Mouse (Mus musculus) liver, postnatal 0 days (tissue): ENCODE results near the gene Sox11. TPM values are rescaled to one million over a fixed set of nuclear protein-coding genes. Genes with fewer than 3 reads are reported as not detected.

Experiments
- ATAC-seq: fragments of 200-750 bp; cut with Nextera tagmentation; 2 replicates; pipeline ENCODE4 v1.8.0; 2017; ENCODE audit warnings: mild to moderate bottlenecking, moderate library complexity
- DNase-seq: peaks from one replicate; pipeline ENCODE4 v3.0.0-alpha.2; 2016
- H3K27ac ChIP-seq: fragments of 300-500 bp; sonication (generic); 2 replicates; pipeline ENCODE4 v1.5.1; 2014; ENCODE audit warnings: antibody characterized with exemption, moderate library complexity, mild to moderate bottlenecking, low read depth
- H3K27me3 ChIP-seq: fragments of 300-500 bp; sonication (generic); 2 replicates; pipeline ENCODE4 v1.6.1; 2014; ENCODE audit warnings: low read length, control low read depth, mixed read lengths; ENCODE audit not compliant: insufficient read depth
- H3K36me3 ChIP-seq: fragments of 300-500 bp; sonication (generic); replicated peaks from 2 replicates; pipeline ENCODE4 v1.6.1; 2014; ENCODE audit warnings: mild to moderate bottlenecking, control low read depth, low read length, moderate library complexity, mixed read lengths; ENCODE audit not compliant: insufficient read depth
- H3K4me1 ChIP-seq: fragments of 300-500 bp; sonication (generic); 2 replicates; pipeline ENCODE4 v1.6.1; 2014; ENCODE audit warnings: antibody characterized with exemption, mild to moderate bottlenecking, control low read depth; ENCODE audit not compliant: insufficient read depth
- H3K4me2 ChIP-seq: fragments of 300-500 bp; sonication (generic); 2 replicates; pipeline ENCODE4 v1.6.1; 2014; ENCODE audit warnings: low read depth, mild to moderate bottlenecking, low read length, moderate library complexity, mixed read lengths
- H3K4me3 ChIP-seq: fragments of 300-500 bp; sonication (generic); 2 replicates; pipeline ENCODE4 v1.5.1; 2014; ENCODE audit warnings: low read depth, low read length
- H3K9ac ChIP-seq: fragments of 300-500 bp; sonication (generic); replicated peaks from 2 replicates; pipeline ENCODE4 v1.6.1; 2014; ENCODE audit warnings: mild to moderate bottlenecking, moderate library complexity
- H3K9me3 ChIP-seq: fragments of 300-500 bp; sonication (generic); 2 replicates; pipeline ENCODE4 v1.6.1; 2016; ENCODE audit warnings: mild to moderate bottlenecking, control low read depth, low read length, mixed read lengths
- CTCF ChIP-seq: sonication (generic); IDR thresholded peaks from 2 replicates; pipeline ENCODE4 v1.5.1; 2016; ENCODE audit warnings: antibody characterized with exemption, low read depth
- EP300 ChIP-seq: IDR thresholded peaks from 2 replicates; pipeline ENCODE4 v1.6.1; 2016; ENCODE audit warnings: antibody characterized with exemption, low read depth, mild to moderate bottlenecking
- WGBS: fragments of 180-500 bp; shearing (Covaris S2); extraction: QIAGEN DNeasy Blood & Tissue Kit; methylation state at CpG from one replicate; pipeline ENCODE4 v1.1.7; 2014; ENCODE audit not compliant: insufficient replicate concordance; 5-methylcytosine and 5-hydroxymethylcytosine counted together
- polyA plus RNA-seq: library from polyadenylated mRNA; unstranded; fragments of >200 nt; fragmentation: Nextera tagmentation; extraction: Ambion mirVana; gene quantifications from 2 replicates; pipeline ENCODE4 v1.2.1, GENCODE M21; 2015

Sox11 gene
- polyA plus RNA-seq, 1 experiment from 2014 or later = 0.48 TPM

DNA sequence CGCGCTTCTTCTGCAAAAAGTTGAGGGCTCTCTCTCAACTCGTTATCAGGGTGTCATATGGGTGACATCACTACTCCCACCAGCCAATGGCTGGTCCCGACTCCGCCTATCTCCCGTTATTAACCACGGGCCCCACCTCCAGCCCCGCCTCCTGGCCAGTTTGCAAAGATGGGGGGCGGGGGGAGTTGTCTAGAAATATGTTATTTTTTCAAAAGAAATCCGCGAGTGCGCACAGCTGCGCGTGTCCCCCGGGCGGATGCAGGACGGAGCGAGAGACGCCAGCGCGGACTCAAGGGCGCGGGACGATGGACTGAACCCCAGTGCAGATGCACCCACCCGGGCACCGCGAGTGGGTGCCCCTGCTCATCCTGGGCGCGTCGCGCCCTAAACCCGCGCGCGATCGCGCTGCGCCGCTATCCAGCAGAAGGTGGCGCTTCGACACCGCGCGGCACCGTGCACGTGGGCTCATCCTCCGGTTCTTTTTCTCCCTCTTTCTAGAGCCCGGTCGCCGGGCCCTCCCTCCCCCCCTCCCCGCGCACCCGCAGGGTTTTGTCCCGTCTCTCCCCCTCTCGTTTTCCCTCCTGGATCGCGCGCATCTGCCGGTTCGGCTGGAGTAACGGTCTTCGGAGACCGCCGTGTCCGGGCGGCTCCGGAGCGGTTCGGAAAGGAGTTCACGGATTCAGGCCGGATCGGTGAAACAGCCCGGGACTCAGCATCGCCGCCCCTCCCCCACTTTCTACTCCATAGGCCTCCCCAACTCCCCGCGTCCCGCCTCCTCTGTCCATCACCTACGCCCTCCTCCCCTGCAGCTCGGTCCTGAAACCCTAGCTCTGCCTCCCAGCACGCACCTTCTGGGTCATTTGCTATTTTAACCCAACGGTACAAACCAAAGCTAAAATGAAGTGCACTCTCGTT, 574 bp upstream of the Sox11 start:
- H3K27me3 ChIP-seq = peaks cover 62% of the 10 kb centered on the region
- ATAC-seq (peak; percentile 54), DNase-seq (peak; percentile 57)
- H3K4me3 ChIP-seq = peak overlapping the region; percentile 44
- H3K9me3 ChIP-seq = no peaks in the 10 kb centered on the region
- H3K9ac ChIP-seq = no peak overlapping the region
- no peak overlapping the region for H3K27ac ChIP-seq
- no peaks in the 10 kb centered on the region for H3K36me3 ChIP-seq
- TF ChIP-seq CTCF (peak; percentile 33; the same call in 1 of the 2 replicates), EP300 (no peak)
- peaks cover 11% of the 10 kb centered on the region; the same call in 1 of the 2 replicates for H3K4me1 ChIP-seq
- whole genome bisulfite sequencing = 4% methylated on average over 80 of the region's 83 CpGs
- peak overlapping the region; percentile 62 for H3K4me2 ChIP-seq

DNA sequence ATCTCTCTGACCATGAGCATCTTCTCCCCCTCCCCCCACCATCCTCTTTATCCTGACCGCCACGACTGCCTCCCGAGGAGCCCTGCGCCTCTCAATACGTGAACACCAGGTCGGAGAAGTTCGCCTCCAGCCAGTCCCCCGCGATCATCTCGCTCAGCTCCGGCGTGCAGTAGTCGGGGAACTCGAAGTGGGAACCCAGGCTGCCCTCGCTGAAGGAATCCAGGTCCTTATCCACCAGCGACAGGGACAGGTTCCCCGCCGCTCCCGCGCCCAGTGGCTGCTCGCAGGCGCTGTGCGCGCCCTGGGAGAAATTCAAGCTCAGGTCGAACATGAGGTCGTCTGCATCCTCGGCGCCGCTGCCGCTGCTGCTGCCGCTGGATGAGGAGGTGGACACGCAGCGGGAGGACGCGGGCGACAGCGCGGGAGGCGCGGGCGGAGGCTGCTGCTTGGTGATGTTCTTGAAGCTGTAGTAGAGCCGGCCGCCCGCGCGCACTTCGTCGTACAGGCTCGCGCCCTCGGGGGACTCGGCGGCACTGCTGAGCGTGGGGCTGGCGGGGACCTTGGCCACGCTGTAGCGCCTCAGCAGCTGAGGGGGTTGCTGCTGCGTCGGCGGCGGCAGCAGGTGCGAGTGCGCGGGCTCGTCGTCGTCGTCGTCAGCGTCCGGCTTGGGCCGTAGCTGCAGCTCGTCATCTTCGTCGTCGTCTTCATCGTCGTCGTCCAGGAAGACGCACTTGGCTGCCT, 1.1 kb downstream of the Sox11 start:
- Histone ChIP-seq H3K9me3 (no peaks in the 10 kb centered on the region), H3K4me3 (peak overlapping the region; percentile 44), H3K4me2 (peak overlapping the region; percentile 62), H3K9ac (no peak overlapping the region), H3K27ac (no peak overlapping the region), H3K27me3 (peaks cover 69% of the 10 kb centered on the region), H3K4me1 (peaks cover 11% of the 10 kb centered on the region; the same call in 1 of the 2 replicates), H3K36me3 (no peaks in the 10 kb centered on the region)
- ATAC-seq = no peak
- peak; percentile 16 for DNase-seq
- TF ChIP-seq CTCF (no peak), EP300 (no peak)
- 3% methylated on average over 58 of the region's 80 CpGs for WGBS

DNA sequence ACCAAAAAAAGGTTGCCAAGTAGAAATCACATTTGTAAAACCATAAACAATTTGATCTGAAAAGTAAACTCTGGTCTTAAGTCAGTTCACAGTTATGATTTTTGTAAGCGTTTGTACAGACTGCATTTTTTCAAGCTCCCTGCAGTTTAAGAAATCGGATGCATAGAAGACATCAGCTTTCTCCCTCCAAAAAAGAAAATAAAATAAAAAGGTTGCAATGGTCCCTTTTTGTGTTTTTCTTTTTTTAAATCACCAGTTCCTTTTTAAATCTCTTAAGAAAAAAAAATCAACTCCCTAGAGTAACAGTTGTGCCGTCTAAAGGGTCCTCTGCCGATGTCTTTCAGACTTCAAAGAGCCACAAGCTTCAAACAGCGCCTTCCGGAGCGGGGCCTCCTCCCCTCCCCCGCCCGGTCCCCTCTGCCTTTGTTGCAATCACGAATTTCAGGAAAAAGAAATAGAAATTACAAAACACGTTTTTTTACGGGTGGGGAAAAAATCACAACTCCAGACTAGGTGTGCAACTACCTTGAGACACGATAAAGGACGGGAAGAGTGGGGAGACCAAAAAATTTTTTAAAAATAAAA, 1.8 kb downstream of the Sox11 start:
- no peak overlapping the region for H3K4me3 ChIP-seq
- H3K4me1 ChIP-seq = peaks cover 11% of the 10 kb centered on the region; the same call in 1 of the 2 replicates
- H3K9me3 ChIP-seq = no peaks in the 10 kb centered on the region
- no peak overlapping the region for H3K27ac ChIP-seq
- H3K9ac ChIP-seq = no peak overlapping the region
- WGBS = 2% methylated on average over 14 of the region's 14 CpGs
- 0 out of 2 replicates have a peak overlapping the region, but pooled peaks have one; percentile 18 for H3K4me2 ChIP-seq
- ATAC-seq = no peak
- no peak for DNase-seq
- peaks cover 69% of the 10 kb centered on the region for H3K27me3 ChIP-seq
- H3K36me3 ChIP-seq = no peaks in the 10 kb centered on the region
- TF ChIP-seq EP300 (no peak), CTCF (no peak)

DNA sequence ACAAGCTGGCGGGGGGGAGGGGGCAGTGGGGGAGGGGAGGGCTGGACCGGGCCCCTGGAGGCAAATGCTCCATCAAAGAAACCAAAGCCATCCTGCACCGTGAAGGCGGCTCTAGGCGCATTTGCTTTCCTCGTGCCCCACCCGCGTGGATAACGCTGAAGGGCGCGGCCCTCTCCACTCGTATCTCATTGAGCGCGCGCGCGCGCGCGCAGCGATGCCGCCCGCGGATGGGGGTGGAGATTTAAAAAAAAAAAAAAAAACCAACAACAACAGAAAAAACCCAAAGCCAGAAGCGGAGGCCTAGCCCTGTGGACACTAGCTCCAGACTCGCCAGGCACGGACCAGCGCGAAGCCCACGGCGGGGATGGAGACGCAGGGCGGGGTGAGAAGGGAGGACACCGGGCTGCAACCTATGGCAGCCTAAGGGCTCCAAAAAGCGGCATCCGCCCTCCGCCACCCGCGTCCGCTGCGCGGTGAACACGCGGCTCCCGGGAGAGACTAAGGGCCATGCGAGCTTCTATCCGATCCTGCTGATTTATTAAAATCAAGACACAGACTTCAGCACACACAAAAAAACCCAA, 3.1 kb downstream of the Sox11 start:
- Histone ChIP-seq H3K36me3 (no peaks in the 10 kb centered on the region), H3K4me1 (peaks cover 11% of the 10 kb centered on the region; the same call in 1 of the 2 replicates), H3K4me2 (peak overlapping the region; percentile 71), H3K27ac (no peak overlapping the region), H3K9ac (no peak overlapping the region), H3K4me3 (peak overlapping the region; percentile 44), H3K9me3 (no peaks in the 10 kb centered on the region), H3K27me3 (peaks cover 67% of the 10 kb centered on the region)
- DNase-seq (peak; percentile 17), ATAC-seq (no peak)
- WGBS = 1% methylated on average over 44 of the region's 47 CpGs
- TF ChIP-seq CTCF = no peak
- no peak for TF ChIP-seq EP300

DNA sequence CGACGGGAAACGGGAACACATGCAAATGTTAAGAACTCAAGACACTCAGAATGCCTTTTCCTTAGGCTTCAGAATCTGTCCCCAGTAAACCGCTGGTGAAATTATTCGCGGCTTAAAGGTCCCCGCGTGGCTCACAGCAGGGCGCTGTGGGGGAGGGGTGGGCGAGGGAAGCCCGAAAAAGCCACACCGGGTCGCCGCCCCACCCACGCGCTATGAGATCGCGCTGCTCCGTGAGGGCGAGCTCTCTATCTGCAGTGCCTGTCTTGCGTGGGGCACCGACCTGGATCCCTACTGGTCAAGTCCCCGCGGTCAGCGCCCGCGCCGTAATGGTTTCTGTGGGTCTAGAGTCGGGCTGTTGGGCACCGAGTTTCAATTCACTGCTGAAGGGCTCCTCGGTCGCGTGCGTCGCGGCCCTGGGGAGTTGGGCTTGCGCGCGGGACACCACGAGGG, 3.6 kb downstream of the Sox11 start:
- Histone ChIP-seq H3K4me1 (peaks cover 11% of the 10 kb centered on the region; the same call in 1 of the 2 replicates), H3K4me2 (peak overlapping the region; percentile 71), H3K4me3 (peak overlapping the region; percentile 44), H3K9ac (no peak overlapping the region; the same call in 1 of the 2 replicates), H3K36me3 (no peaks in the 10 kb centered on the region), H3K27me3 (peaks cover 62% of the 10 kb centered on the region), H3K27ac (no peak overlapping the region), H3K9me3 (no peaks in the 10 kb centered on the region)
- TF ChIP-seq EP300 (no peak), CTCF (no peak)
- WGBS = under 1% methylated on average over 40 of the region's 40 CpGs
- no peak for ATAC-seq
- DNase-seq = peak; percentile 26
